Mouse (Mus musculus): ENCODE data around the gene Hacd3. TPM values are rescaled to one million over a fixed set of nuclear protein-coding genes. Genes with fewer than 3 reads are reported as not detected.
"Not testable (repeated sequence)": the region's sequence is repeated elsewhere in the genome, so short reads cannot be mapped to it uniquely, and the experiment has no call there.

Gene Hacd3
- polyA plus RNA-seq, 1 experiment from 2014 or later: 108 TPM

GRCm38 (mm10) chr9:65041430-65041829, 19.9 kb upstream of the Hacd3 start:
- no peak overlapping the region for H3K27ac ChIP-seq (ENCODE audit: low read depth)
- 97% methylated on average over 5 of the region's 5 CpGs for WGBS (ENCODE audit: insufficient replicate concordance)
- no peak for DNase-seq

GRCm38 (mm10) chr9:65036861-65037260, 15.4 kb upstream of the Hacd3 start:
- ATAC-seq (no peak), DNase-seq (no peak)
- Histone ChIP-seq H3K27me3 (ENCODE audit: insufficient read depth, low read length) (no peaks in the 10 kb centered on the region), H3K27ac (ENCODE audit: low read depth) (no peak overlapping the region), H3K36me3 (replicated peaks; ENCODE audit: insufficient read depth, low read length) (peaks cover 55% of the 10 kb centered on the region), H3K9me3 (ENCODE audit: low read length) (no peaks in the 10 kb centered on the region), H3K4me1 (ENCODE audit: insufficient read depth) (peaks cover 21% of the 10 kb centered on the region), H3K9ac (replicated peaks) (no peak overlapping the region), H3K4me3 (ENCODE audit: low read depth, low read length) (no peak overlapping the region), H3K4me2 (ENCODE audit: low read depth, low read length) (no peak overlapping the region)
- WGBS (ENCODE audit: insufficient replicate concordance): 84% methylated on average over 8 of the region's 8 CpGs
- no peak for TF ChIP-seq CTCF (IDR thresholded peaks at IDR 0.05; ENCODE audit: low read depth)
- no peak for TF ChIP-seq EP300 (IDR thresholded peaks at IDR 0.05; ENCODE audit: low read depth)

More at GRCm38 (mm10) chr9:65041430-65041829, 19.9 kb upstream of the Hacd3 start:
- Histone ChIP-seq H3K4me1 (ENCODE audit: insufficient read depth) (no peaks in the 10 kb centered on the region; the same call in 1 of the 2 replicates), H3K4me3 (ENCODE audit: low read depth, low read length) (no peak overlapping the region), H3K9me3 (ENCODE audit: low read length) (no peaks in the 10 kb centered on the region), H3K36me3 (replicated peaks; ENCODE audit: insufficient read depth, low read length) (peaks cover 75% of the 10 kb centered on the region), H3K4me2 (ENCODE audit: low read depth, low read length) (no peak overlapping the region), H3K9ac (replicated peaks) (no peak overlapping the region), H3K27me3 (ENCODE audit: insufficient read depth, low read length) (no peaks in the 10 kb centered on the region)
- TF ChIP-seq EP300 (IDR thresholded peaks at IDR 0.05; ENCODE audit: low read depth) (no peak), CTCF (IDR thresholded peaks at IDR 0.05; ENCODE audit: low read depth) (peak; percentile 56)
- no peak for ATAC-seq

- no peaks in the 10 kb centered on the region for H3K9me3 ChIP-seq (ENCODE audit: low read length)
- TF ChIP-seq CTCF (IDR thresholded peaks at IDR 0.05; ENCODE audit: low read depth) (no peak), EP300 (IDR thresholded peaks at IDR 0.05; ENCODE audit: low read depth) (no peak)
- no peak for DNase-seq
- H3K4me3 ChIP-seq (ENCODE audit: low read depth, low read length): no peak overlapping the region
- no peak overlapping the region for H3K4me2 ChIP-seq (ENCODE audit: low read depth, low read length)
- peaks cover 21% of the 10 kb centered on the region for H3K4me1 ChIP-seq (ENCODE audit: insufficient read depth)
- H3K27me3 ChIP-seq (ENCODE audit: insufficient read depth, low read length): no peaks in the 10 kb centered on the region
- no peak overlapping the region for H3K9ac ChIP-seq (replicated peaks)
- H3K36me3 ChIP-seq (replicated peaks; ENCODE audit: insufficient read depth, low read length): peaks cover 53% of the 10 kb centered on the region
- H3K27ac ChIP-seq (ENCODE audit: low read depth): no peak overlapping the region
- WGBS (ENCODE audit: insufficient replicate concordance): 100% methylated on average over 1 of the region's 1 CpGs
- no peak for ATAC-seq
Measured at GRCm38 (mm10) chr9:65036456-65036855, 15.0 kb upstream of the Hacd3 start.

GRCm38 (mm10) chr9:65032269-65033108, 11.0 kb upstream of the Hacd3 start, which contains the start of gene Dpp8:
Gene Dpp8 (plus strand): TSS chr9:65032414.
- peak within 1 kb of the TSS; percentile 91 for H3K4me3 ChIP-seq (ENCODE audit: low read depth, low read length)
- ATAC-seq (peak; percentile 93), DNase-seq (peak; percentile 96)
- no peaks in the 10 kb centered on the region for H3K27me3 ChIP-seq (ENCODE audit: insufficient read depth, low read length)
- H3K36me3 ChIP-seq (replicated peaks; ENCODE audit: insufficient read depth, low read length): peaks cover 17% of the 10 kb centered on the region
- TF ChIP-seq EP300 (IDR thresholded peaks at IDR 0.05; ENCODE audit: low read depth) (no peak), CTCF (IDR thresholded peaks at IDR 0.05; ENCODE audit: low read depth) (peak; percentile 100)
- H3K4me1 ChIP-seq (ENCODE audit: insufficient read depth): peaks cover 21% of the 10 kb centered on the region
- H3K27ac ChIP-seq (ENCODE audit: low read depth): peak within 1 kb of the TSS; percentile 98
- peak within 1 kb of the TSS; percentile 89 for H3K4me2 ChIP-seq (ENCODE audit: low read depth, low read length)
- H3K9me3 ChIP-seq (ENCODE audit: low read length): no peaks in the 10 kb centered on the region
- H3K9ac ChIP-seq (replicated peaks): peak within 1 kb of the TSS; percentile 97
- WGBS (ENCODE audit: insufficient replicate concordance): 1% methylated on average over 79 of the region's 85 CpGs

- ATAC-seq (no peak), DNase-seq (no peak)
- peaks cover 21% of the 10 kb centered on the region for H3K4me1 ChIP-seq (ENCODE audit: insufficient read depth)
- peaks cover 14% of the 10 kb centered on the region for H3K36me3 ChIP-seq (replicated peaks; ENCODE audit: insufficient read depth, low read length)
- no peaks in the 10 kb centered on the region for H3K9me3 ChIP-seq (ENCODE audit: low read length)
- TF ChIP-seq EP300 (IDR thresholded peaks at IDR 0.05; ENCODE audit: low read depth) (no peak), CTCF (IDR thresholded peaks at IDR 0.05; ENCODE audit: low read depth) (no peak)
- H3K4me2 ChIP-seq (ENCODE audit: low read depth, low read length): peak overlapping the region; percentile 89
- no peaks in the 10 kb centered on the region for H3K27me3 ChIP-seq (ENCODE audit: insufficient read depth, low read length)
- H3K27ac ChIP-seq (ENCODE audit: low read depth): peak overlapping the region; percentile 98
- H3K4me3 ChIP-seq (ENCODE audit: low read depth, low read length): peak overlapping the region; percentile 91
- peak overlapping the region; percentile 97 for H3K9ac ChIP-seq (replicated peaks)
- WGBS (ENCODE audit: insufficient replicate concordance): 28% methylated on average over 4 of the region's 4 CpGs
Measured at GRCm38 (mm10) chr9:65031894-65032268, 10.4 kb upstream of the Hacd3 start.

GRCm38 (mm10) chr9:65031355-65031754, 9.9 kb upstream of the Hacd3 start:
- not testable (repeated sequence) for H3K9me3 ChIP-seq (ENCODE audit: low read length); H3K27ac ChIP-seq (ENCODE audit: low read depth); H3K27me3 ChIP-seq (ENCODE audit: insufficient read depth, low read length); H3K9ac ChIP-seq (replicated peaks); H3K36me3 ChIP-seq (replicated peaks; ENCODE audit: insufficient read depth, low read length); DNase-seq; ATAC-seq
- Histone ChIP-seq H3K4me2 (ENCODE audit: low read depth, low read length) (peak overlapping the region; percentile 89), H3K4me3 (ENCODE audit: low read depth, low read length) (0 out of 2 replicates have a peak overlapping the region, but pooled peaks have one; percentile 91), H3K4me1 (ENCODE audit: insufficient read depth) (peaks cover 21% of the 10 kb centered on the region)
- 39% methylated on average over 5 of the region's 5 CpGs for WGBS (ENCODE audit: insufficient replicate concordance)
- peak; percentile 46 for TF ChIP-seq CTCF (IDR thresholded peaks at IDR 0.05; ENCODE audit: low read depth)
